Mouse (Mus musculus) skeletal muscle tissue, adult 2 months (tissue): ENCODE measurements around the gene Ros1.

Experiments
- DNase-seq: peaks from one replicate; pipeline ENCODE4 v3.0.0-alpha.2; 2012; ENCODE audit warnings: low read depth, low spot score

Gene Ros1

GRCm38 (mm10) chr10:52159704-52160103, 35.3 kb downstream of the Ros1 start:
- no peak for DNase-seq

- DNase-seq: no peak
These were observed 61.5 kb downstream of the Ros1 start for GRCm38 (mm10) chr10:52133354-52134074.

GRCm38 (mm10) chr10:52130762-52131161, 64.3 kb downstream of the Ros1 start:
- no peak for DNase-seq

- no peak for DNase-seq
These were observed 66.1 kb downstream of the Ros1 start for GRCm38 (mm10) chr10:52128874-52129412.

GRCm38 (mm10) chr10:52106164-52106757, 88.8 kb downstream of the Ros1 start:
- peak; percentile 17 for DNase-seq

GRCm38 (mm10) chr10:52101273-52101672, 93.8 kb downstream of the Ros1 start:
- no peak for DNase-seq

GRCm38 (mm10) chr10:52092181-52092580, 102.9 kb downstream of the Ros1 start:
- no peak for DNase-seq

GRCm38 (mm10) chr10:52086681-52087080, 108.4 kb downstream of the Ros1 start:
- DNase-seq: peak; percentile 43

- DNase-seq: peak; percentile 47
These were observed 122.6 kb downstream of the Ros1 start for GRCm38 (mm10) chr10:52072482-52072881.

GRCm38 (mm10) chr10:52048287-52048686, 146.8 kb downstream of the Ros1 start:
- DNase-seq: peak; percentile 91

GRCm38 (mm10) chr10:52043086-52043485, 152.0 kb downstream of the Ros1 start:
- no peak for DNase-seq

GRCm38 (mm10) chr10:52039392-52039791, 155.7 kb downstream of the Ros1 start:
- no peak for DNase-seq

GRCm38 (mm10) chr10:52033729-52034128, 161.3 kb downstream of the Ros1 start:
- no peak for DNase-seq

GRCm38 (mm10) chr10:52029421-52030080, 165.5 kb downstream of the Ros1 start:
- DNase-seq: no peak

- DNase-seq: no peak
These were observed 166.3 kb downstream of the Ros1 start for GRCm38 (mm10) chr10:52028561-52029370.

- DNase-seq: no peak
These were observed 167.6 kb downstream of the Ros1 start for GRCm38 (mm10) chr10:52027161-52028035.

- no peak for DNase-seq
These were observed 169.2 kb downstream of the Ros1 start for GRCm38 (mm10) chr10:52025821-52026220.

GRCm38 (mm10) chr10:52025291-52025690, 169.8 kb downstream of the Ros1 start:
- DNase-seq: no peak

GRCm38 (mm10) chr10:52024053-52024410, 171.0 kb downstream of the Ros1 start:
- no peak for DNase-seq

- no peak for DNase-seq
These were observed 171.6 kb downstream of the Ros1 start for GRCm38 (mm10) chr10:52023213-52024052.
